Mouse (Mus musculus): ENCODE data around the gene Atp2b1. TPM values are rescaled to one million over a fixed set of nuclear protein-coding genes. Genes with fewer than 3 reads are reported as not detected.
A peak's percentile ranks its signal among the peaks of the same experiment; 100 is the strongest.

Gene Atp2b1
- polyA plus RNA-seq, 1 experiment from 2014 or later = 176 TPM

GRCm38 (mm10) chr10:99016996-99017395 is 102.8 kb downstream of the Atp2b1 start:
- H3K9ac ChIP-seq = no peak overlapping the region
- DNase-seq (no peak), ATAC-seq (ENCODE audit: insufficient read depth) (no peak)
- H3K27ac ChIP-seq (ENCODE audit: low read depth) = no peak overlapping the region
- H3K4me3 ChIP-seq (ENCODE audit: low read depth, low read length) = no peak overlapping the region
- H3K4me2 ChIP-seq = no peak overlapping the region
- no peak for TF ChIP-seq CTCF (IDR thresholded peaks at IDR 0.05; ENCODE audit: low read depth)
- H3K9me3 ChIP-seq (ENCODE audit: low read depth, low read length) = no peaks in the 10 kb centered on the region
- no peaks in the 10 kb centered on the region for H3K27me3 ChIP-seq (ENCODE audit: insufficient read depth, low read length)
- peaks cover 78% of the 10 kb centered on the region for H3K36me3 ChIP-seq (ENCODE audit: insufficient read depth)
- 86% methylated on average over 5 of the region's 5 CpGs for WGBS
- H3K4me1 ChIP-seq (ENCODE audit: insufficient read depth) = no peaks in the 10 kb centered on the region

- H3K9me3 ChIP-seq (ENCODE audit: low read depth, low read length) = no peaks in the 10 kb centered on the region
- no peaks in the 10 kb centered on the region for H3K4me1 ChIP-seq (ENCODE audit: insufficient read depth)
- TF ChIP-seq CTCF (IDR thresholded peaks at IDR 0.05; ENCODE audit: low read depth) = no peak
- no peak overlapping the region for H3K27ac ChIP-seq (ENCODE audit: low read depth)
- no peak overlapping the region for H3K4me2 ChIP-seq
- WGBS = 53% methylated on average over 5 of the region's 5 CpGs
- no peaks in the 10 kb centered on the region for H3K27me3 ChIP-seq (ENCODE audit: insufficient read depth, low read length)
- H3K4me3 ChIP-seq (ENCODE audit: low read depth, low read length) = no peak overlapping the region
- DNase-seq = peak; percentile 35
- no peak for ATAC-seq (ENCODE audit: insufficient read depth)
- peaks cover 37% of the 10 kb centered on the region for H3K36me3 ChIP-seq (ENCODE audit: insufficient read depth)
- H3K9ac ChIP-seq = no peak overlapping the region
Observed at GRCm38 (mm10) chr10:99027462-99027861, 113.3 kb downstream of the Atp2b1 start.

- WGBS = 91% methylated on average over 7 of the region's 7 CpGs
- Histone ChIP-seq H3K27ac (ENCODE audit: low read depth) (no peak overlapping the region), H3K4me3 (ENCODE audit: low read depth, low read length) (no peak overlapping the region), H3K36me3 (ENCODE audit: insufficient read depth) (peaks cover 27% of the 10 kb centered on the region; the same call in 1 of the 2 replicates), H3K4me1 (ENCODE audit: insufficient read depth) (no peaks in the 10 kb centered on the region), H3K27me3 (ENCODE audit: insufficient read depth, low read length) (no peaks in the 10 kb centered on the region), H3K9me3 (ENCODE audit: low read depth, low read length) (no peaks in the 10 kb centered on the region), H3K9ac (no peak overlapping the region), H3K4me2 (no peak overlapping the region)
- no peak for ATAC-seq (ENCODE audit: insufficient read depth)
- TF ChIP-seq CTCF (IDR thresholded peaks at IDR 0.05; ENCODE audit: low read depth) = no peak
- no peak for DNase-seq
Observed at GRCm38 (mm10) chr10:99029844-99030243, 115.6 kb downstream of the Atp2b1 start.

GRCm38 (mm10) chr10:99033830-99034828 is 119.9 kb downstream of the Atp2b1 start:
- H3K4me2 ChIP-seq = no peak overlapping the region
- H3K9ac ChIP-seq = no peak overlapping the region
- H3K27me3 ChIP-seq (ENCODE audit: insufficient read depth, low read length) = no peaks in the 10 kb centered on the region
- no peak overlapping the region for H3K4me3 ChIP-seq (ENCODE audit: low read depth, low read length)
- no peaks in the 10 kb centered on the region for H3K36me3 ChIP-seq (ENCODE audit: insufficient read depth)
- no peak overlapping the region for H3K27ac ChIP-seq (ENCODE audit: low read depth)
- WGBS = 89% methylated on average over 15 of the region's 15 CpGs
- H3K9me3 ChIP-seq (ENCODE audit: low read depth, low read length) = no peaks in the 10 kb centered on the region
- H3K4me1 ChIP-seq (ENCODE audit: insufficient read depth) = peaks cover 12% of the 10 kb centered on the region; the same call in 1 of the 2 replicates
- ATAC-seq (ENCODE audit: insufficient read depth) (no peak), DNase-seq (no peak)
- no peak for TF ChIP-seq CTCF (IDR thresholded peaks at IDR 0.05; ENCODE audit: low read depth)

GRCm38 (mm10) chr10:99037185-99038065 is 123.2 kb downstream of the Atp2b1 start:
- H3K4me2 ChIP-seq = peak overlapping the region; percentile 42
- H3K4me3 ChIP-seq (ENCODE audit: low read depth, low read length) = no peak overlapping the region
- no peak for TF ChIP-seq CTCF (IDR thresholded peaks at IDR 0.05; ENCODE audit: low read depth)
- peaks cover 12% of the 10 kb centered on the region; the same call in 1 of the 2 replicates for H3K4me1 ChIP-seq (ENCODE audit: insufficient read depth)
- peak overlapping the region; percentile 78 for H3K27ac ChIP-seq (ENCODE audit: low read depth)
- H3K36me3 ChIP-seq (ENCODE audit: insufficient read depth) = no peaks in the 10 kb centered on the region
- 36% methylated on average over 21 of the region's 21 CpGs for WGBS
- peak; percentile 86 for DNase-seq
- no peak overlapping the region for H3K9ac ChIP-seq
- H3K9me3 ChIP-seq (ENCODE audit: low read depth, low read length) = no peaks in the 10 kb centered on the region
- peak; percentile 92 for ATAC-seq (ENCODE audit: insufficient read depth)
- no peaks in the 10 kb centered on the region for H3K27me3 ChIP-seq (ENCODE audit: insufficient read depth, low read length)

GRCm38 (mm10) chr10:99038866-99039265 is 124.7 kb downstream of the Atp2b1 start:
- no peaks in the 10 kb centered on the region for H3K9me3 ChIP-seq (ENCODE audit: low read depth, low read length)
- H3K4me2 ChIP-seq = no peak overlapping the region
- H3K27me3 ChIP-seq (ENCODE audit: insufficient read depth, low read length) = no peaks in the 10 kb centered on the region
- no peak overlapping the region for H3K9ac ChIP-seq
- WGBS = 68% methylated on average over 3 of the region's 3 CpGs
- H3K36me3 ChIP-seq (ENCODE audit: insufficient read depth) = no peaks in the 10 kb centered on the region
- H3K4me3 ChIP-seq (ENCODE audit: low read depth, low read length) = no peak overlapping the region
- no peak for DNase-seq
- H3K27ac ChIP-seq (ENCODE audit: low read depth) = no peak overlapping the region; the same call in 1 of the 2 replicates
- H3K4me1 ChIP-seq (ENCODE audit: insufficient read depth) = peaks cover 12% of the 10 kb centered on the region; the same call in 1 of the 2 replicates
- ATAC-seq (ENCODE audit: insufficient read depth) = no peak
- TF ChIP-seq CTCF (IDR thresholded peaks at IDR 0.05; ENCODE audit: low read depth) = no peak

Measured in lung, embryonic 14.5 days (tissue).